In the genomic region with DNA sequence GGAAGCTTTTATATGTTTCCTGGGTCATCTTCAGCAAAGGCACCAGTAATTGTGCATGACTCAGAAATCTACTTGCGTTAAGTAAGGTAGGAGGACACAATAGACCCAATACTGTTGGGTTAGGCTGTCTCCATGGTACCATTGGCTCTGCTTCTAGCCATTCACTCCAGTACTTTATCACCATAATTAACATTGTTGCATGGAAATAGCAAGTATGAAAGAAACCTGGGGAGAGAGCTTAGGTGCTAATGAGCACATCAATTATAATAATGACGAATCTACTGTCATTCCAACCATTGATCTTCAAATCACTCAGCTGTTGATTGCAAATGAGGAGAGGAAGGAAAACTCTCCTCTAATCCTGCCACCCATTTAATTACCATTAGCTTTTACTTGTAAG, we compare ENCODE assay signal across 17 mouse cellular contexts. TPM values are rescaled to one million over a fixed set of nuclear protein-coding genes. Genes with fewer than 3 reads are reported as not detected.
DNase-seq lines count a peak whose midpoint lies in the region; ATAC-seq lines count a peak whose summit lies in the region.
"Had no signal": no experiment of that assay in that cellular context is flagged by ENCODE, and none has a peak within 500 bp of the region (broad histone marks: within the 10 kb centered on the region; RNA-seq: fewer than 3 reads in every experiment).

No protein-coding gene starts in this region.

- H3K36me3 ChIP-seq in midbrain, embryonic 11.5 days (ENCODE audit: control insufficient read depth, insufficient read depth, low read length): no peaks in the 10 kb centered on the region
- H3K36me3 ChIP-seq in midbrain, embryonic 15.5 days (replicated peaks): no peaks in the 10 kb centered on the region
- no peaks in the 10 kb centered on the region for H3K36me3 ChIP-seq in forebrain, embryonic 15.5 days
- H3K36me3 ChIP-seq: embryonic facial prominence, embryonic 10.5 days; heart, embryonic 12.5 days; hindbrain, embryonic 15.5 days had no signal

- no peaks in the 10 kb centered on the region for H3K4me1 ChIP-seq in midbrain, embryonic 11.5 days (ENCODE audit: control insufficient read depth, insufficient read depth, low read length)
- no peaks in the 10 kb centered on the region for H3K4me1 ChIP-seq in midbrain, embryonic 15.5 days
- H3K4me1 ChIP-seq in forebrain, embryonic 15.5 days: peaks cover 6% of the 10 kb centered on the region; the same call in 1 of the 2 replicates
- H3K4me1 ChIP-seq: embryonic facial prominence, embryonic 10.5 days; heart, embryonic 12.5 days; hindbrain, embryonic 15.5 days had no signal

- no peak overlapping the region for H3K4me3 ChIP-seq in midbrain, embryonic 11.5 days (ENCODE audit: low read depth, low read length)
- H3K4me3 ChIP-seq in midbrain, embryonic 15.5 days: no peak overlapping the region
- H3K4me3 ChIP-seq in forebrain, embryonic 15.5 days: no peak overlapping the region
- H3K4me3 ChIP-seq: embryonic facial prominence, embryonic 10.5 days; heart, adult 2 months; heart, embryonic 12.5 days; hindbrain, embryonic 15.5 days had no signal

- H3K27me3 ChIP-seq in midbrain, embryonic 11.5 days (ENCODE audit: control insufficient read depth, insufficient read depth, low read length): no peaks in the 10 kb centered on the region
- no peaks in the 10 kb centered on the region for H3K27me3 ChIP-seq in midbrain, embryonic 15.5 days (replicated peaks)
- H3K27me3 ChIP-seq in forebrain, embryonic 15.5 days: no peaks in the 10 kb centered on the region

- H3K4me2 ChIP-seq in midbrain, embryonic 11.5 days: no peak overlapping the region
- H3K4me2 ChIP-seq in midbrain, embryonic 15.5 days: no peak overlapping the region
- H3K4me2 ChIP-seq in forebrain, embryonic 15.5 days (replicated peaks): no peak overlapping the region
- H3K4me2 ChIP-seq: heart, embryonic 12.5 days; hindbrain, embryonic 15.5 days had no signal

- no peaks in the 10 kb centered on the region for H3K9me3 ChIP-seq in midbrain, embryonic 11.5 days (ENCODE audit: control insufficient read depth, low read length)
- no peaks in the 10 kb centered on the region for H3K9me3 ChIP-seq in midbrain, embryonic 15.5 days
- H3K9me3 ChIP-seq in forebrain, embryonic 15.5 days: no peaks in the 10 kb centered on the region
- H3K9me3 ChIP-seq: embryonic facial prominence, embryonic 10.5 days; heart, embryonic 12.5 days; hindbrain, embryonic 15.5 days had no signal

- no peak for ATAC-seq in midbrain, embryonic 11.5 days (ENCODE audit: low FRiP score)
- ATAC-seq in midbrain, embryonic 15.5 days (replicated peaks): no peak
- ATAC-seq in forebrain, embryonic 15.5 days (replicated peaks): peak; percentile 48; the same call in 1 of the 2 replicates
- ATAC-seq: inflammation-experienced regulatory T-cells, adult 6 months; intestine, postnatal 0 days had no signal

- H3K27ac ChIP-seq in midbrain, embryonic 11.5 days (ENCODE audit: low read depth, low read length): no peak overlapping the region
- H3K27ac ChIP-seq in midbrain, embryonic 15.5 days: no peak overlapping the region
- H3K27ac ChIP-seq in forebrain, embryonic 15.5 days (replicated peaks): no peak overlapping the region
- H3K27ac ChIP-seq: embryonic facial prominence, embryonic 10.5 days; heart, adult 2 months; hindbrain, embryonic 15.5 days had no signal

- WGBS in midbrain, embryonic 11.5 days: 23% methylated on average over 2 of the region's 2 CpGs
- 21% methylated on average over 2 of the region's 2 CpGs for WGBS in midbrain, embryonic 15.5 days
- WGBS in forebrain, embryonic 15.5 days: 2% methylated on average over 2 of the region's 2 CpGs

- no peak overlapping the region for H3K9ac ChIP-seq in midbrain, embryonic 11.5 days (ENCODE audit: low read length)
- H3K9ac ChIP-seq in midbrain, embryonic 15.5 days: no peak overlapping the region
- H3K9ac ChIP-seq in forebrain, embryonic 15.5 days (replicated peaks): no peak overlapping the region
- H3K9ac ChIP-seq: heart, embryonic 12.5 days; hindbrain, embryonic 15.5 days had no signal

- DNase-seq in midbrain, embryonic 11.5 days (ENCODE audit: low spot score, missing footprints): peak; percentile 76
- DNase-seq in retina, embryonic 14.5 days (ENCODE audit: low spot score): peak; percentile 7
- DNase-seq in embryo, embryonic 10.5 days (ENCODE audit: low spot score): no peak
- no peak for DNase-seq in urinary bladder, postnatal 4 days (ENCODE audit: low spot score in 2 of 2)
- DNase-seq: adrenal gland, postnatal 14 days; cerebellum, adult 18-20 months; cerebellum, adult 9-11 months; cerebellum, postnatal 36 days; gastrocnemius, postnatal 14 days; heart, adult 2 months had no signal

RNA-seq across cellular contexts. Expression of a gene that starts 48.1 kb away (rescaled TPM):
- polyA plus RNA-seq in midbrain, embryonic 11.5 days (2014; fragmentation: Nextera tagmentation; extraction: Ambion mirVana): 0.57 and 1.4 TPM in 2 replicates
- polyA plus RNA-seq in midbrain, embryonic 15.5 days (2015; fragmentation: Nextera tagmentation; extraction: Ambion mirVana): 2.7 and 2.9 TPM in 2 replicates
- 1.8 TPM in 2 replicates for polyA plus RNA-seq in forebrain, embryonic 15.5 days (2015; fragmentation: Nextera tagmentation; extraction: Ambion mirVana)
- polyA plus RNA-seq: inflammation-experienced regulatory T-cells, adult 6 months had no signal

Comparison
In these comparisons a context has a peak if more than half of its experiments do, and no peak if none do; other contexts are left out.
1. DNase-seq: peak in midbrain, embryonic 11.5 days (single experiment) and retina, embryonic 14.5 days (single experiment); none in embryo, embryonic 10.5 days (single experiment) and urinary bladder, postnatal 4 days (0 of 2).